Mouse (Mus musculus) gastrocnemius, postnatal 25 days (tissue): Measurements from ENCODE around the gene Itga6. TPM values are rescaled to one million over a fixed set of nuclear protein-coding genes. Genes with fewer than 3 reads are reported as not detected.
"Not testable (repeated sequence)": the region's sequence is repeated elsewhere in the genome, so short reads cannot be mapped to it uniquely, and the experiment has no call there.

Experiments used
- DNase-seq: peaks from one replicate; pipeline ENCODE4 v3.0.0; 2022
- total RNA-seq, 2 experiments: library from RNA; stranded (reverse); gene quantifications; 1 replicate in 1 of 2; 2 replicates in 1 of 2; pipeline ENCODE4 v1.2.3; 2021

Gene Itga6
- total RNA-seq, 2 experiments from 2014 or later, result 14.7 to 21.9 TPM

GRCm38 (mm10) chr2:71892741-71893349 lies 147.4 kb downstream of the Itga6 start:
- no peak for DNase-seq

DNA sequence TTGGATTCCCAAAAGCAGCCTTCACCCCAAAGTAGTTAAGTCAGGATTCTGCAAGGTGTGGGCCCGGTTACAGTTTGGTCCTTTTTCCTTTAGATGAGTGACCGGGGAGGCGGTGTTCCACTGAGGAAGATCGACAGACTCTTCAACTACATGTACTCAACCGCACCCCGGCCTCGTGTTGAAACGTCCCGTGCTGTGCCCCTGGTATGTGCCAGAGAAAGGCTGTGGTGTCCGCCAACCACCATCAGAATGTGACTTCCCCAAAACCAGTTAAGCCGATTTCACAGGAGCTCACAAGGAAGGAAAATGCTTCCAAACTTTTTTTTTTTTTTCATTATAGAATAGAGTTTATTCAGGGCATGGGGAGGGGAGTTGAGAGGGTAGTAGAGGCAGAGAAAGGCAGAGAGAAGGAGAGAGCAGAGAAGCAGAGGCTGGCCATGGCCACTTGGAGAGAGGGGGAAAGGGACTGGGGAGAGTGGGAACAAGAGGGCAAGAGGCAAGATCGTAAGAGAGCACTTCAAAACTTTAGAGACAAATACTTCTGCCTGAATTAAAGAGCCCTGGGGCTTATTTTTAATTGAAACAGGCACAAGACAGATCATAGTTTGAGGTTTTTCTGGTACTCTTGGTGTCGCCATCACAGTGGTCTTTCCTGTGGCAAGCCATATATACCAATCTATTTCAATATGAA lies 150.3 kb downstream of the Itga6 start:
- DNase-seq, result no peak

- DNase-seq, result no peak
Measured at GRCm38 (mm10) chr2:71897420-71897819, 152.0 kb downstream of the Itga6 start.

GRCm38 (mm10) chr2:71898335-71898856 lies 153.0 kb downstream of the Itga6 start:
- DNase-seq, result no peak

DNA sequence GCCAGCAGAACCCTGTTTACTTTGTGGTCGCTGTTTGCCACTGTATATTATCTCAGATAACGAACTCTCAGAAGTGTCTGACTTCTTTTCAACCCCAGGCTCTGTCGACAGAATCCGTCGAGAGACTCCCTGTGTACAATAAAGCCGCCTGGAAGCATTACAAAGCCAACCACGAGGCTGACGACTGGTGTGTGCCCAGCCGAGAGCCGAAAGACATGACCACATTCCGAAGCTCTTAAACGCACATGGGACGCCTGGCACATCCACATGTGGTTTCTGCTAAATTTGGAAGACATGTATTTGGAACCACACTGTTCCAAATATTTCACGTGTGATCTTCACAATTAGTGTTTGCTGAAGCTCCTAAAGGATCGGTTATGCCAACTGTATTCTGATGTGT lies 154.5 kb downstream of the Itga6 start:
- DNase-seq, result no peak

GRCm38 (mm10) chr2:71905154-71905553 lies 159.7 kb downstream of the Itga6 start:
- no peak for DNase-seq

GRCm38 (mm10) chr2:71906356-71906755 lies 160.9 kb downstream of the Itga6 start:
- DNase-seq, result not testable (repeated sequence)

Other genes with a start within 250 kb of the Itga6 start
- gene Dlx1, start 217.5 kb upstream of the Itga6 start, total RNA-seq, result under 1 TPM in 1 of 2 experiments, not detected in 1; 0.13 TPM
- not detected for gene Dlx2, start 198.9 kb upstream of the Itga6 start, total RNA-seq
- 10 to 100 TPM; 58.0 TPM for gene Pdk1, start 127.6 kb downstream of the Itga6 start, total RNA-seq
- gene Rapgef4, start 235.6 kb downstream of the Itga6 start, total RNA-seq, result 1 to 10 TPM; 1.8 to 2.3 TPM